Mouse (Mus musculus) liver, adult 2 months (tissue): Measurements from ENCODE around the gene Prtg. TPM values are rescaled to one million over a fixed set of nuclear protein-coding genes. Genes with fewer than 3 reads are reported as not detected.

ENCODE experiments used
- DNase-seq: peaks from one replicate; pipeline ENCODE4 v3.0.0-alpha.2; 2011; ENCODE audit warnings: low read depth, low spot score; ENCODE audit errors: extremely low read depth
- H3K27ac ChIP-seq: fragments of 200-500 bp; replicated peaks from 2 replicates; pipeline ENCODE4 v1.5.1; 2012; ENCODE audit warnings: low read depth, mild to moderate bottlenecking, control low read depth, inconsistent platforms, low read length; ENCODE audit not compliant: insufficient read depth
- H3K27me3 ChIP-seq: fragments of 200-500 bp; 2 replicates; pipeline ENCODE4 v1.6.1; 2012; ENCODE audit warnings: mild to moderate bottlenecking, moderate library complexity, low read length, inconsistent platforms; ENCODE audit not compliant: control insufficient read depth, insufficient read depth
- H3K36me3 ChIP-seq: fragments of 200-500 bp; 2 replicates; pipeline ENCODE4 v1.6.1; 2012; ENCODE audit warnings: low read length, inconsistent platforms; ENCODE audit not compliant: control insufficient read depth, insufficient read depth
- H3K4me1 ChIP-seq: fragments of 200-500 bp; 2 replicates; pipeline ENCODE4 v1.6.1; 2011; ENCODE audit warnings: low read length; ENCODE audit not compliant: control insufficient read depth, insufficient read depth
- H3K4me3 ChIP-seq: fragments of 200-500 bp; 2 replicates; pipeline ENCODE4 v1.5.1; 2011; ENCODE audit warnings: low read depth, mild to moderate bottlenecking, control low read depth, low read length, moderate library complexity; ENCODE audit not compliant: insufficient read depth
- H3K79me2 ChIP-seq: fragments of 200-500 bp; 2 replicates; pipeline ENCODE4 v1.6.1; 2012; ENCODE audit warnings: inconsistent platforms, mild to moderate bottlenecking, low read length, moderate library complexity; ENCODE audit not compliant: control insufficient read depth, insufficient read depth
- H3K9ac ChIP-seq: fragments of 200-500 bp; 2 replicates; pipeline ENCODE4 v1.6.1; 2012; ENCODE audit warnings: low read depth, mild to moderate bottlenecking, control low read depth, inconsistent platforms, low read length
- CTCF ChIP-seq: fragments of 200-500 bp; IDR thresholded peaks from 2 replicates; pipeline ENCODE4 v1.5.1; 2011; ENCODE audit warnings: low read depth, low read length, control low read depth
- POLR2A ChIP-seq: fragments of 200-500 bp; IDR thresholded peaks from 2 replicates; pipeline ENCODE4 v1.6.1; 2011; ENCODE audit warnings: low read length, control low read depth; ENCODE audit not compliant: insufficient read depth; ENCODE audit errors: extremely low read depth
- WGBS: fragments of 180-500 bp; shearing (Covaris S2); methylation state at CpG from one replicate; pipeline ENCODE4 v1.1.7; 2018; 5-methylcytosine and 5-hydroxymethylcytosine counted together
- polyA plus RNA-seq: library from polyadenylated mRNA; depleted of rRNA; stranded (reverse); fragments of >200 nt; gene quantifications from 2 replicates; pipeline ENCODE4 v1.2.3, GENCODE M21; 2012; rRNA removed
- total RNA-seq: library from RNA; depleted of rRNA; stranded (reverse); fragments of >200 nt; gene quantifications from 2 replicates; pipeline ENCODE4 v1.2.3, GENCODE M21; 2014; rRNA removed

The Prtg gene
- total and polyA plus RNA-seq, 2 experiments = under 0.01 to 0.21 TPM

GRCm38 (mm10) chr9:72961346-72961745 is 154.7 kb downstream of the Prtg start:
- H3K36me3 ChIP-seq = no peaks in the 10 kb centered on the region
- no peak for DNase-seq
- H3K79me2 ChIP-seq = no peaks in the 10 kb centered on the region
- no peak overlapping the region for H3K4me3 ChIP-seq
- no peak overlapping the region for H3K9ac ChIP-seq
- no peaks in the 10 kb centered on the region for H3K27me3 ChIP-seq
- no peaks in the 10 kb centered on the region; the same call in 1 of the 2 replicates for H3K4me1 ChIP-seq
- 72% methylated on average over 8 of the region's 8 CpGs for WGBS
- H3K27ac ChIP-seq = no peak overlapping the region
- TF ChIP-seq POLR2A (no peak), CTCF (no peak)

GRCm38 (mm10) chr9:72961959-72962358 is 155.3 kb downstream of the Prtg start:
- H3K27ac ChIP-seq = no peak overlapping the region
- H3K4me1 ChIP-seq = no peaks in the 10 kb centered on the region; the same call in 1 of the 2 replicates
- no peaks in the 10 kb centered on the region for H3K79me2 ChIP-seq
- H3K9ac ChIP-seq = no peak overlapping the region
- no peaks in the 10 kb centered on the region for H3K36me3 ChIP-seq
- H3K4me3 ChIP-seq = no peak overlapping the region
- no peaks in the 10 kb centered on the region for H3K27me3 ChIP-seq
- 80% methylated on average over 15 of the region's 15 CpGs for WGBS
- DNase-seq = no peak
- no peak for TF ChIP-seq CTCF

Other genes starting within 250 kb of the Prtg start
- 123 and 142 TPM in 2 replicates for gene Nedd4, start 144.5 kb upstream of the Prtg start, total RNA-seq
- 45.6 and 51.7 TPM in 2 replicates for gene Nedd4, start 144.5 kb upstream of the Prtg start, polyA plus RNA-seq
- 0.20 and 0.46 TPM in 2 replicates for gene Pygo1, start 118.8 kb downstream of the Prtg start, total RNA-seq
- 0.21 and 0.22 TPM in 2 replicates for gene Pygo1, start 118.8 kb downstream of the Prtg start, polyA plus RNA-seq
- gene Dyx1c1, start 151.9 kb downstream of the Prtg start, total RNA-seq = 0.09 and 0.20 TPM in 2 replicates
- 0.05 and 0.24 TPM in 2 replicates for gene Dyx1c1, start 151.9 kb downstream of the Prtg start, polyA plus RNA-seq
- not detected in 2 replicates for gene Gm44503, start 152.0 kb downstream of the Prtg start, total RNA-seq
- not detected in 2 replicates for gene Gm44503, start 152.0 kb downstream of the Prtg start, polyA plus RNA-seq
- gene Ccpg1os, start 178.5 kb downstream of the Prtg start, total RNA-seq = 11.9 and 15.8 TPM in 2 replicates
- gene Ccpg1os, start 178.5 kb downstream of the Prtg start, polyA plus RNA-seq = 9.4 and 10.1 TPM in 2 replicates
- gene Ccpg1, start 178.6 kb downstream of the Prtg start, total RNA-seq = 36.8 and 46.1 TPM in 2 replicates
- gene Ccpg1, start 178.6 kb downstream of the Prtg start, polyA plus RNA-seq = 6.3 and 6.7 TPM in 2 replicates
- gene Pigb, start 233.5 kb downstream of the Prtg start, total RNA-seq = 3.0 and 4.2 TPM in 2 replicates
- gene Pigb, start 233.5 kb downstream of the Prtg start, polyA plus RNA-seq = 4.5 and 5.7 TPM in 2 replicates
- 1.9 and 2.6 TPM in 2 replicates for gene Rab27a, start 238.0 kb downstream of the Prtg start, total RNA-seq
- 0.77 and 0.78 TPM in 2 replicates for gene Rab27a, start 238.0 kb downstream of the Prtg start, polyA plus RNA-seq